Mouse (Mus musculus): ENCODE results near the gene Myoc. TPM values are rescaled to one million over a fixed set of nuclear protein-coding genes. Genes with fewer than 3 reads are reported as not detected.
A peak's percentile ranks its signal among the peaks of the same experiment; 100 is the strongest.

Myoc gene
- total RNA-seq, 4 experiments from 2014 or later: 2.1 to 4.7 (median 3.3) TPM

GRCm38 (mm10) chr1:162648416-162648815 is 9.5 kb downstream of the Myoc start:
- no peak for DNase-seq

GRCm38 (mm10) chr1:162658119-162658518 is 19.2 kb downstream of the Myoc start, which contains the start of gene Myocos:
Myocos (minus strand) TSS chr1:162658219.
- DNase-seq: no peak

GRCm38 (mm10) chr1:162660276-162660860 is 21.4 kb downstream of the Myoc start:
- DNase-seq: peak; percentile 11

- DNase-seq: peak; percentile 55
Measured at GRCm38 (mm10) chr1:162664826-162665475, 26.0 kb downstream of the Myoc start.

GRCm38 (mm10) chr1:162665486-162666174 is 26.7 kb downstream of the Myoc start:
- no peak for DNase-seq

GRCm38 (mm10) chr1:162693721-162694120 is 54.8 kb downstream of the Myoc start:
- DNase-seq: no peak

- DNase-seq: no peak
Measured at GRCm38 (mm10) chr1:162697866-162698265, 58.9 kb downstream of the Myoc start.

Small RNAs within 50 kb of the gene (microRNA-seq; reads per million reads assigned to microRNA genes)
- gene Gm27616: 0 to 0.17 reads per million in 2 experiments

Other genes with a start within 250 kb of the Myoc start
- 10 to 100 TPM; 13.8 to 48.5 (median 27.9) TPM for gene Dnm3, start 161.1 kb upstream of the Myoc start, total RNA-seq (2022)
- gene Mettl13, start 90.6 kb upstream of the Myoc start, total RNA-seq (2022): 10 to 100 TPM; 16.3 to 34.5 (median 22.1) TPM
- gene Vamp4, start 68.6 kb upstream of the Myoc start, total RNA-seq (2022): 10 to 100 TPM; 43.3 to 63.0 (median 53.2) TPM
- not detected for gene Myocos, start 19.1 kb downstream of the Myoc start, total RNA-seq (2022)
- gene Prrc2c, start 101.4 kb downstream of the Myoc start, total RNA-seq (2022): 100 to 1,000 TPM; 169 to 176 (median 171) TPM
- 1 to 10 TPM in 2 of 4 experiments, under 1 TPM in 2; 0.25 to 3.6 (median 0.89) TPM for gene Fmo4, start 174.8 kb downstream of the Myoc start, total RNA-seq (2022)
- 100 to 1,000 TPM in 2 of 4 experiments, 10 to 100 TPM in 2; 36.8 to 391 (median 229) TPM for gene Fmo1, start 227.5 kb downstream of the Myoc start, total RNA-seq (2022)